Mouse (Mus musculus): ENCODE measurements at regions not wholly inside any gene's neighbourhood (a gene's known extent, or its start where the extent isn't known, plus 50 kb on each side); places are given as distances from the start of the nearest gene placed in this dataset.

- no peak for TF ChIP-seq ZC3H11A (IDR thresholded peaks at IDR 0.05; ENCODE audit: borderline replicate concordance, low read depth, low read length)
- no peak for TF ChIP-seq MAFK (IDR thresholded peaks at IDR 0.05; ENCODE audit: insufficient read depth, low read depth, low read length)
- no peak for TF ChIP-seq HCFC1 (IDR thresholded peaks at IDR 0.05; ENCODE audit: borderline replicate concordance, insufficient read depth, low read length)
- no peak for TF ChIP-seq ZNF384 (IDR thresholded peaks at IDR 0.05; ENCODE audit: low read depth, low read length)
- TF ChIP-seq CHD2 (IDR thresholded peaks at IDR 0.05; ENCODE audit: low read depth, low read length) = no peak
These were observed 301.1 kb downstream of the Xpnpep1 start for GRCm38 (mm10) chr19:52738946-52739345.

All from ES-E14 (cell line).